Mouse (Mus musculus): ENCODE data around the gene Cds1. TPM values are rescaled to one million over a fixed set of nuclear protein-coding genes. Genes with fewer than 3 reads are reported as not detected.

The Cds1 gene
- total and polyA plus RNA-seq, 3 experiments = not detected

- no peak for TF ChIP-seq RAD21 (IDR thresholded peaks at IDR 0.05; ENCODE audit: low read depth, low read length)
Observed at GRCm38 (mm10) chr5:101785921-101786614, 21.1 kb downstream of the Cds1 start (continued).

DNA sequence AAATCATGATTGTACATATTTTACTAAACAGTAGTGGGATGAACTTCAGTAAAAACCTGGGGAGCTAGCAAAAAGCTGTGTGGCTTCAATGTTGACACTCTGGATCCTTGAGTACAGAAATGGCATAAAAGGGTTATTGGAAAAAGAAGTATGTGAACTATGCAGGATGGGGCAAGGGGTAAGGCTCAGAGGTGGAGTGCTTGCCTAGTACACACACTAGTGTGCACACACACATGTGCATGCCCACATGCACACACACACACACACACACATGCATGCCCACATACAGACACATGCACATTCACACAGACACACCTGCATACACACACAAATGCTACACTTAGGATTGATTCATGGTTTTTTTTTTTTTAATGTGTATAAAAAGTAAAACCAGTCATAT lies 24.8 kb downstream of the Cds1 start:
- Histone ChIP-seq H3K27me3 (ENCODE audit: control insufficient read depth in 1 of 2, insufficient read depth in 2 of 2, low read length in 2 of 2) (no peaks in the 10 kb centered on the region), H3K9ac (ENCODE audit: control insufficient read depth, low read depth, low read length, poor library complexity, severe bottlenecking) (no peak overlapping the region), H3K79me2 (ENCODE audit: control insufficient read depth, insufficient read depth, low read length, poor library complexity) (no peaks in the 10 kb centered on the region), H3K27ac (ENCODE audit: control insufficient read depth, low read depth, low read length) (no peak overlapping the region), H3K9me3 (replicated peaks; ENCODE audit: insufficient read depth, low read length) (no peaks in the 10 kb centered on the region), H3K4me1 (ENCODE audit: control insufficient read depth in 1 of 2, insufficient read depth in 2 of 2, low read length in 2 of 2) (no peaks in the 10 kb centered on the region; a peak in 1 of 4 replicates), H3K36me3 (ENCODE audit: control insufficient read depth in 1 of 2, insufficient read depth in 2 of 2, low read length in 2 of 2) (no peaks in the 10 kb centered on the region), H3K4me3 (ENCODE audit: control insufficient read depth in 1 of 2, insufficient read depth in 1 of 2, low read depth in 2 of 2, low read length in 2 of 2) (no peak overlapping the region)
- DNase-seq (ENCODE audit: low read depth, low spot score) = no peak
- no peak for TF ChIP-seq E2F4 (IDR thresholded peaks at IDR 0.05; ENCODE audit: borderline replicate concordance, low read depth, low read length)
- TF ChIP-seq JUND (IDR thresholded peaks at IDR 0.05; ENCODE audit: low read depth, low read length) = no peak
- TF ChIP-seq CHD1 (IDR thresholded peaks at IDR 0.05; ENCODE audit: low read depth, low read length) = no peak
- TF ChIP-seq ZNF384 (IDR thresholded peaks at IDR 0.05; ENCODE audit: low read depth, low read length) = no peak
- TF ChIP-seq MYC (IDR thresholded peaks at IDR 0.05; ENCODE audit: low read depth, low read length) = no peak
- TF ChIP-seq USF2 (IDR thresholded peaks at IDR 0.05; ENCODE audit: borderline replicate concordance in 1 of 2, insufficient read depth in 1 of 2, low read depth in 1 of 2, low read length in 2 of 2) = no peak
- TF ChIP-seq MEF2A (IDR thresholded peaks at IDR 0.05; ENCODE audit: extremely low read depth, insufficient replicate concordance, low read depth, low read length, poor library complexity, severe bottlenecking) = no peak
- TF ChIP-seq MYB (IDR thresholded peaks at IDR 0.05; ENCODE audit: low read depth, low read length) = no peak
- TF ChIP-seq BHLHE40 (IDR thresholded peaks at IDR 0.05; ENCODE audit: borderline replicate concordance, low read depth, low read length) = no peak
- no peak for TF ChIP-seq ZC3H11A (IDR thresholded peaks at IDR 0.05; ENCODE audit: low read depth, low read length)
- no peak for TF ChIP-seq MAFK (IDR thresholded peaks at IDR 0.05; ENCODE audit: borderline replicate concordance, low read depth, low read length)
- no peak for TF ChIP-seq TBP (IDR thresholded peaks at IDR 0.05; ENCODE audit: low read depth, low read length)
- no peak for TF ChIP-seq EP300 (IDR thresholded peaks at IDR 0.05; ENCODE audit: low read depth in 1 of 2, low read length in 2 of 2)
- TF ChIP-seq GATA1 (IDR thresholded peaks at IDR 0.05; ENCODE audit: low read depth, low read length) = no peak
- no peak for TF ChIP-seq TCF12 (IDR thresholded peaks at IDR 0.05; ENCODE audit: low read depth, low read length)

GRCm38 (mm10) chr5:101790560-101790959 lies 25.6 kb downstream of the Cds1 start:
- H3K9me3 ChIP-seq (replicated peaks; ENCODE audit: insufficient read depth, low read length) = no peaks in the 10 kb centered on the region
- H3K4me3 ChIP-seq (ENCODE audit: control insufficient read depth in 1 of 2, insufficient read depth in 1 of 2, low read depth in 2 of 2, low read length in 2 of 2) = no peak overlapping the region
- no peak overlapping the region for H3K27ac ChIP-seq (ENCODE audit: control insufficient read depth, low read depth, low read length)
- H3K36me3 ChIP-seq (ENCODE audit: control insufficient read depth in 1 of 2, insufficient read depth in 2 of 2, low read length in 2 of 2) = no peaks in the 10 kb centered on the region
- DNase-seq (ENCODE audit: low read depth, low spot score) = no peak
- no peaks in the 10 kb centered on the region for H3K79me2 ChIP-seq (ENCODE audit: control insufficient read depth, insufficient read depth, low read length, poor library complexity)
- no peak for TF ChIP-seq JUND (IDR thresholded peaks at IDR 0.05; ENCODE audit: low read depth, low read length)
- TF ChIP-seq CHD1 (IDR thresholded peaks at IDR 0.05; ENCODE audit: low read depth, low read length) = no peak
- TF ChIP-seq MAX (IDR thresholded peaks at IDR 0.05; ENCODE audit: low read length) = no peak
- TF ChIP-seq MAZ (IDR thresholded peaks at IDR 0.05; ENCODE audit: low read depth, low read length) = no peak
- no peak for TF ChIP-seq GATA1 (IDR thresholded peaks at IDR 0.05; ENCODE audit: low read depth, low read length)
- no peak for TF ChIP-seq ZC3H11A (IDR thresholded peaks at IDR 0.05; ENCODE audit: low read depth, low read length)
- no peaks in the 10 kb centered on the region for H3K27me3 ChIP-seq (ENCODE audit: control insufficient read depth in 1 of 2, insufficient read depth in 2 of 2, low read length in 2 of 2)
- H3K4me1 ChIP-seq (ENCODE audit: control insufficient read depth in 1 of 2, insufficient read depth in 2 of 2, low read length in 2 of 2) = no peaks in the 10 kb centered on the region; a peak in 1 of 4 replicates
- H3K9ac ChIP-seq (ENCODE audit: control insufficient read depth, low read depth, low read length, poor library complexity, severe bottlenecking) = no peak overlapping the region

Measured in MEL (cell line).